Mouse (Mus musculus): ENCODE measurements around the gene Cyb5rl.

Cyb5rl gene

DNA sequence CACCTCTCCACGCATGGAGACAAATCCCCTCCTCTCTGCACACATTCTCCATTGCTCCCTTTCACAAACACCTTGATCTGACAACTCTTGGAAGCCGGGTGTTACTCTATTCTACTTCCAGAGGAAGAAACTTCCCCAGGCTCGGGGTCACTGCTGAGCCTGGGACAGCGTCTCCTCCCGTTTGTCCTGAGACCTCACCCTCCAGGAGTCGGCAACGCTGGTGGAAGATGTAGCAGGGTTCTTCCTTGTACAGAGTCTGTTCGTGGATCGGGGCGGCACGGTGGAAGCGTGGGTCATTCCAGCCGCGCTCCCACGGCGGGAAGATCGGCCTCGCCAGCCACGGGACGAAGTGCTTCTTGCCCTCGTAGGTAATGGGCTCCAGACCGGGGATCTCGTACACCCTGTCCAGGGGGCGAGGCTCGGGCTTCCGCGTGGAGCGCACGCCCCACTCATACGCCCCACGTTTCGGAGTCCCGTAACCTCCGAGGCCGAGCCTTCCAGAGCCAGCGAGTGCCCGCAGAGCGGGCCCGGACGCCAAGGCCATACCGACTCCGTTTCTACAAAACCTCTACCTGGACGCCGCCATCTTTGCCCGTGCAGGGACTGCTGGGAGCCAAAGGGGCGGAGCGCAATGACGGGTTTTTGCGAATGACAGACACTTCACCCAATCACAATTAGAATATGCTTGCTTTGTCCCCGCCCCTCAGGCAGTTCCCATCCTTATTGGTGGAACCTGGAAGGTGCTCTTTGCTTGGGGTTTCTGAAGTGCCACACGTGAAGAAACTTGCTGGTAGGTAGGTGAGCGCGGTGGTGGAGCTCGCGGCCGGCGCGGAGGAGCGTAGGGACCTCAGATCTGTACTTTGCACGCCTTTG, at the start of gene Cyb5rl, which contains the start of gene Mrpl37:
Cyb5rl (plus strand) TSS at position 737 of the 873 bp plus-strand sequence.
Mrpl37 (minus strand) TSS at position 617 of the 873 bp plus-strand sequence.
- peak; percentile 97 for DNase-seq

DNA sequence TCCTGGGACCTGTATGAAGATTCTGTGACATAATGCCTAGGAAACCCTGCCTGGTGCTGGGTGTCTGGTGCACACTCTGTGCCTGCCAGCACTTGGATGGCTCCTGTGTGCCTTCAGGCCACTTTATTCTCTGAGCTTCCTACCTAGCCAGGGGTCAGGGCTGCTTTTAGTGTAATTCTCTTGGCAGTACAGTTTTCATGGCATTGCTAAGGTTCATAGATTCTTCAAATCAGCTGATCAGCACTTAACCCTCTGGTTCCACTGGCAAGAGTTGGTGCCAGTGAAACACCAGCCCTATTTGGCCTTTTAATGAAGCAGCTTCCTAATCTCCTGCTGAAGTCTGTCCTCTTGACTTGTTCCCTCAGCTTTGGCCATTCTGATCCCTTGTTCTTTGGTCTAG, 49.5 kb upstream of the Cyb5rl start:
- no peak for DNase-seq

DNA sequence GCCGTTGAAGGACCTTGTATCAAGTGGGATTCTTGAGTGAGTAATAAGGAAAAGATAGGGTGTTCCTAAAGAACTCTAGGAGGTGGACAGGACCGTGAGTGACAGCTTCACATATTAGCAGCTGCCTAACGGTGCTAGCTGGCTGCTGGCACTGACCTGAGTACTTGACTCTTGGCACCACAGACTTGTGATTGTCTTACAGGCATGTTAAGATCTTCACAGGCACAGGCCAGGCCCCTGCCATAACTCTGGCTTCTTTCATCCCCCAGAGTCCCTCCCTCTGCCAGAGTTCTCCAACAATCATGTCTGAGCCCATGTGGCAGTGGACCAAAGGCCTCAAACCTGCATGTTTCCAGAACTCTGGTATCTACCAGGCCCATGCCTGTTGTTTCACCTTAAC, 48.3 kb upstream of the Cyb5rl start:
- no peak for DNase-seq

DNA sequence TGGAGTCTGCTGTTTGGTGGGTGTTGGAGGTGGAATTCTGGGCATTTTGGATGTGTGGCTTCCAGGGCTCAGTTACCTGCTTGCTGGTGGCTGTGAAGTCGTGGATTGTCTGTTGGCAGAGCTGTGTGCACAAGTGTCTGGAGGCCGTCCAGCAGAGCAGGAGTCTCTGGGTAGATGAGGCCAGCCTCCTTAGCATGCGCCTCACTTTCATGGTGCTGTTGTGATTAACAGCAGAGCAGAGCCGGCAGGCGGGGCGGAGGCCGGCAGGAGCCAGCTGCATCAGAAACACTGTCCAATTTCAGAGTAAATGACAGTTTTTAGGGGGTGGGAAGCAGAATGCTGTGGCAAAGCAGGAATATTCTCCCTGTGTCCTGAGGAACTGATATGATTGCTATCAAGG, 47.8 kb upstream of the Cyb5rl start:
- peak; percentile 24 for DNase-seq

DNA sequence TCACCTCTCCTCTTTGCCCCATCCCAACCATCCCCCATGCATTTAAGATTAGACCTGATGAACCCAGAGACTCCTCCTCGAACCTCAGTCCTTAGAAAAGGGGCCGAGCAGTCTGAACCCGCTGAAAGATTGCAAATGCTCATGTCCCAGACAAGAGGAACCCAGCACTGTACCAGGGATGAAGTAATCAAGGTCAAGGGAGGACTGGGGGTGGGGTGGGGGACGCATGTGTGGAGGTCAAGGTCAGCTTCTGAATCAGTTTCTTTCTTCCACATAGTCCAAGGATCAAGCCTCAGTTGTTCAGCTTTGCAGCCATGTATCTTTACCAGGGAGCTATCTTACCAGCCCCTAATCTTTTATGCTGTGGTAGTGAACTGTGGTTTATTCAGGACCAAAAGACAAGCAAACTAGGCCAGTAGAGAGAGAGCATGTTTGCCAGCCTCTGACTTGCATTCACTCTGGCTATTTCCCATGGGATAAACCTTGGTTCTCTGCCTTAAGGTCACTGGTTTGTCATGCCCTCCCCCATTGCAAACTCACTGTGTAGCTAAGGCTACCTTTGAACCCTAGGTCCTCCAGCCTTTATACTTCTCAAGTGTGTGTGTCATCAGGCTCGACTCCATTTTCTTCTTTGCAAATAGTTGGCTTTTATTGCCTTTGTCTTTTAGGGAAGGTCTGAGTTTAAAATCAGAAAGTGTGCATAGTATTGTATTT, 46.3 kb upstream of the Cyb5rl start:
- DNase-seq, result peak; percentile 37

DNA sequence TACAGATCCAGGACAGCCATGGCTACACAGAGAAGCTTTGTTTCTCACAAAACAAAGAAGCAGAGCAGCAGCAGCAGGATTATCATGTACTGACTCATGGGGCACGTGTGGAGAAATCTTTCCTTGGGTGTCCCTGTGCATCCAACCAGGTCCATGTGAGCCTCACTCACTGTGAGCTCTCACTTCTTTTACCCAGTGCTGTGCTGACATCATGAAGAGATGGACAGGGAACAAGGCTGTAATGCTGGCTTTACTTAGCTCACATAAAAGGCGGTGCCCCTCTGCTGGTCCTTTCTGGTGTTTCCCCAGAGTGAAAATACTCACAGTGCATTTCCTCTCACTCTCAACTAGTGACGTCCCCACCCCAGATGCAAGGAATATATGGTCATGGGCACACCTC, 45.3 kb upstream of the Cyb5rl start:
- no peak for DNase-seq

DNA sequence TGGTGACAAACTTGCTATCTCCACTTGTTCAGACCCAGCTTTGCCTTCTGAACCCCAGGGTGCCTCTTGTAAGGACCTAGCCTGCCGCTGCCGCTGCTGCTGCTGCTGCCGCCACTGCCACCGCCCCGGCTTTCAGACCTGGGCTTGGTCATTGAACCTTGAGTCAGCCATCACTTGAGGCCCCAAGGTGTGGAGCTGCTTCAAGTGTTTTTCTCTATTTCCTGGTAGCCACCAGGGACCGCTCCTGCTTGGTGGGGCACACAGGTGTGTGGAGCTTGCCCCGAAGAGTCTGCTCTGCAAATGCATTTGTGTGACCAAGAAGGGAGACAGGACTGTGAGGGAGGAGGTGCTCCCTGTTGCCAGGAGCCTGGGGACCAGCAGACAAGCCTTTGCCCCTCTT, 41.9 kb upstream of the Cyb5rl start:
- DNase-seq, result no peak

DNA sequence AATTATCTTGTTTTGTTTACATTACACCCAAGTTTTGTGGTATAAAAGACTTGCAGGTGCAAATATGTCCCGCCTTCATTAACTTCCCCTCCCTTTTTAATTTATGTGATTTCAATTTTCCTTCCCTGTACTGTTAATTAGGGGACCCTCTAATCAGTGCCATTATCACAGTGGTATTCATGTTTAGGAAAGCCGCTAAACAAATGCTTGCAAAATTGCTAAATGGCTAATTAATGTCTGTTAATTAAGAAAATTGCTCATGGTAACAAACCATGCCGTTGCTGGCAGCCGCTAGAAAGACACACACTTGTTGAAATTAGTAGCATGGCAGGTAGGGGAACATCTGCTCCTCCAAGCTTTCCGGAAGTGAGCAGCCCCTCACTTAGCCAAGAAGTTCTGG, 41.4 kb upstream of the Cyb5rl start:
- no peak for DNase-seq

DNA sequence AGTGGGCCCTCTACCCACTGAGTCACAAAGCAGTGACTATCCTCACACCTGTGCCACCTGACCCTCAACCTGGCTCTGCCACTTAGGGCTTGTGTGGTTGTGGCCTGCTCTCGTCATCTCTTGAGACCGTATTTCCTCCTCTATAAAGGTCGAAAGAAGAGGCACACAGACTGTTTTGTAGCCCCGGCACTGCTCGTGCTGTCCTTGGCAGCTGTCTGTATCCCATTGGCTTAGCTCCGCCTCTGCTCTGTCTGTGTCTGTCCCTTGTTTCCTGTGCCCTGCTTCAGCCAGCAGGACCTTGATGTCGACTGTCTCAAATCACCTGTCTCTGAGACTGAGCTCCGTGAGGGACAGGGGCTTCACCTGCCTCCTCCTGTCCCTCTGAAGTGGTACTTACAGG, 40.3 kb upstream of the Cyb5rl start:
- no peak for DNase-seq

DNA sequence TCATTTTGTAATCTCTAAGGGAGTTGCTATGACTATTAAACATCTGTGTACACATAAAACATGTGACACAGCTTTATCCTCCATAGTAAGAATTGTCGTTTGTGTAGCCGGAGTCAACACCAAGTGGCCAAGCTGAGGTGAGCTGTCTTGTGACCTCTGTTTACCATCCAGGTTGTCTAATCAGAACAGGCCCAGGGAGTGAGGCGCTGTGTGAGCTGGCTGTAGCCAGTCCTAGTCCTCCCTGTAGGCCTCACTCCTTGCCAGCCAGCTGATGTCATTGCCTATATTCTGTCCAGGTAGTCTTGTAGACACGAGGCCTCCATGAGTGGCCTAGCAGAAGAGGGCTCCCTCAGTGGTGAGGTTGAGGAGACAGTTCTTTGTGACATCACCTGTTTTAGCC, 31.1 kb upstream of the Cyb5rl start:
- DNase-seq, result peak; percentile 39

DNA sequence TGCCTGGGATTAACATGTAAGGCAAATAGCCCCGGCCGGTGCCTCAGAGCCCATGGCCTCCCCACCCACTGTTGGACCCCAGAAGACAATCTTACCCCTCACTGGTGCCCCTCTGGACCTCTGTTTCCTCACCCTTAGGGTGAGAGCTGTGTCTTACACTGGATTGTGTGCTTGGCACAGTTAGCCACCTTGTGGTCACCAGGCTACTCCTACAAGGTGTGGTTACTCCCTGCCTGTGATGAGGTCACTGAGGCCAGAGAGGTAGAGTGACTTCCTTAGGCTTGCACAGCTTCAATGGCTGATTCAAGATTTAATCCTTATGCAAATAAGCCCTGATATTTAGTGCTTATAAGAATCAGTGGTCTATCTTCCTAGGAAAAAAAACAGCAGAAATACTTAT, 29.8 kb upstream of the Cyb5rl start:
- DNase-seq, result no peak

DNA sequence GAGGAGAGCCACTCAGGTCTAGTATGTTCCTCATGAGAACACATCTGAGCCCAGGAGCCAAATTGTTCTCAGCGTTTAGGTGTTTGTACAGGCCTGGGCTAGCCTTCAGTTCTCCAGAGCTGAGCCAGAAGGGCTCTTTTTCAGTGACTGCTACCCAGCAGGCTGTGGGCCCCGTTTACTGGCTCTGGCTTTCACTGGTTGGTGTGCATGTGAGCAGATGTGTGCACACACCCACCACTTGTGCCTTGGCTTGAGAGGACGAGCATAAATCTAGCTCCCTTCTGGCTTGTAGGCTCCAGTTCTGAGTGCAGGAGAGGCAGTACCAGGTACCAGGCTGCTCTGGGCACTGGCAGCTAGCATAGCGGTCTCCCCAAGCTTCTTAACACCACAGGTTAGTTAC, 28.5 kb upstream of the Cyb5rl start:
- DNase-seq, result no peak

DNA sequence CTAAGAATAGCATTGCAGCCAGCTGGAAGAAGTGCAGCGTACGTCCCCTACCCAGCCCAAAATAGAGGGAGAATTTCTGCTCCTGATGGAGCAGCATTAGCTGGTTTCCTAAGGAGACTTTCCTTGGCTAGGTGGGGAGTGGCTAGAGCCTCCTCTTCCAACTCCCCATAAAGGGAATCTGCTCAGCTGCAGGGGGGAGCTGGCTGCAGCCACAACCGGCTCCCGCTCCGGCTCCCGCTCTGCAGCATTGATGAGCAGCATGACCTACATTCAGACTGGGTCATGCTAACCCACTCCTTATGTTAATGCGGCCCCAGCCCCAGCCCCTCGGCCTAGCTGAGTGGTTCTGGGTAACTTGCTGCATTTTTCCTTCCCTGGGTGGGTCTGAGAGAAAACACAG, 27.5 kb upstream of the Cyb5rl start:
- DNase-seq, result no peak

DNA sequence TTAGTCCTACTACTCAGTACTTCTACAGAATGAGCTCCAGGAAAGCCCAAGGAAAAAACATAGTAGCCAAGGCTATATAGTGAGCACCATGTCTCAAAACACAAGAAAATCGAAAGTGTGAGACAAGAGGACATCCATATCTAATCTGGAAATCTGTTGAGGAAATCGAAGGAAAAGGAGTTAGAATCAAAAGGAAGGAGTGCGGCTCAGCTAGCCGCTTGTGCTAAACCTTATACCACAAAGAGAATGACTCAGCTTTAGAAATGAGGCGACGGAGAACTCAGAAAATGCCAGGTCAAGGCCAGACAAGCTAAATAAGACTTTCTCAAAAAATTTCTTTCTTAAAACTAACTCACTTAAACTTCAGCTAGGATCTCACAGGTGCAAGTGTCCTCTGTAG, 24.5 kb upstream of the Cyb5rl start:
- no peak for DNase-seq

DNA sequence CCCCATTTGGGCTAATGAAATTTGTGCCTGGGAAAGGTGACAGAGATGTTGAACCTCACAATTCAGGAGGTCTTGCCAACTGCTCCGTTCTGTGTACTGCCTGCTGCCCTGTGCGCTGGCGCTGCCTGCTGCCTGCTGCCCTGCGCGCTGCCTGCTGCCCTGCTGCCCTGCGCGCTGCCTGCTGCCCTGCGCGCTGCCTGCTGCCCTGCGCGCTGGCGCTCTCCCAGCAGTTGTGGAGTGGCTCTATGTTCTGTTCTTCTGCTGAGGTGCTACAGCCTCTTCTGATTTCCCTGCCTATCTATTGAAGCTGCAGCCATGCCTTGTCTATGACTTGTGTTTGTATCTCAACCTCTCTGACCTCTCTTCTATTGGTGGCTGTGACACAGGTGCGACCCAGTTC, 21.6 kb upstream of the Cyb5rl start:
- DNase-seq, result no peak

DNA sequence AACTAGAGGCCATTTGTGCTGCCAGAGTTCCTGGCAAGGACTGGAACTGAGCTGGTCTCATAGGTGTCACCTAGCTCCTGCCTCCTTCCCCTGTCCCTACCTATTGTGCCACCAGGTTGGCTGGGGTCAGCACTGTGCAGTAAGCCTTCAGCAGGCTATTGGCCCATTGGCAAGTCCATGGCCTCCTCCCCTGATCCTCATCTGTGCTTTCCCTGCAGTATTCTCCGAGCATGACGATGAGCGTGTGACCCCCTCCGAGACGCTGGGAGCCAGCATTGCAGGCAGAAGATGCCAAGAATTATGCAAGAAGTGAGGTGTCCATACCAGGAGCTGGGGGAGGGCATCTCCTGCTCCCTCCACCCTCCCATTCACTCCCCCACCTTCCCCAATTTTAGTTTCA, 19.0 kb upstream of the Cyb5rl start:
- DNase-seq, result no peak

DNA sequence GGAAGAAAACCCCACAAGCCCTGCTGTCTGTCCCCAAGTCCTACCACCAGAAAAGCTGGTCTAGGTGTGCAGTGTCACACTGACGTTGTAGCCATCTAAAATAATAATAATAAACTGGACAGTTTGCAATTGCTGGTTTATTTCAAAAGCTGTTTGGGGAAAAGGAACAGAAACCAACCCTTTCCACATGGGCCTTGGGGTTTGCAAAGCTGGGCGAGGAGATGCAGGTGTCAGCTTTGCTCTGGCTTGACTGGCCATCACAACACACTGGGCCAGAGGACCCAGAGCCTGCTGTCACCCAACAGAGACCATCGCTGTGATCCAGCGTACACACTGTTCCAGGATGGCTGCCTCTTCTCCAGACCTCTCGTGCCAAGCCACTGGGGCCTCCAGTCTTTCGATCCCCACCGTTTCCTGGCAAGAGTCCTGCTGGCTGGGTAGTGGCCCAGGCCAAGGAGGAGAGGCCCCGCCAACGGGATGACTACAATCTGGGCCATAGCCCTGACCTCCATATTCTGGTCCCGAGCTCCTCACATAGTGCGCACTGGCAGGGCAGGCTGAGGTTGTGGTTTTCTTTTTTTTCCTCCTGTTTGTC, 18.1 kb upstream of the Cyb5rl start:
- no peak for DNase-seq

DNA sequence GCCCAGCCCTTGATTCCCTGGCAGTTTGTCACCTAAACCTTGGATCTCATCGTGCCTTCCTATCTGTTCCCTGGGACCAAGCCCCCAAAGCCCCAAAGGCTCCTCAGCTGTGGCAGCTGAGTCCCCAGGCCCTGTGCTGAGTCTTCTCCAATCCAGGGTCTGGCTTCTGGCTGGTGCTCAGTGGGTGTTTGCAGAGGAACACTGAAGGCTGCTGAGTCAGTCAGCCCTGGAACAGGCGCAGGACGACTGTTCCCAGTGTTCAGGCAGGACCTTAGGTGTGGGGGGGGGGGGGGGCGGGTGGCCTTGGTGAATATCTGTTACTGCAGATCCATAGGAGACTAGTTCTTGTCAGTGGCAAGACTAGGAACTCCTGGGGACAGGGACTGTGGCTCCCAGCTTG, 14.9 kb upstream of the Cyb5rl start:
- no peak for DNase-seq

DNA sequence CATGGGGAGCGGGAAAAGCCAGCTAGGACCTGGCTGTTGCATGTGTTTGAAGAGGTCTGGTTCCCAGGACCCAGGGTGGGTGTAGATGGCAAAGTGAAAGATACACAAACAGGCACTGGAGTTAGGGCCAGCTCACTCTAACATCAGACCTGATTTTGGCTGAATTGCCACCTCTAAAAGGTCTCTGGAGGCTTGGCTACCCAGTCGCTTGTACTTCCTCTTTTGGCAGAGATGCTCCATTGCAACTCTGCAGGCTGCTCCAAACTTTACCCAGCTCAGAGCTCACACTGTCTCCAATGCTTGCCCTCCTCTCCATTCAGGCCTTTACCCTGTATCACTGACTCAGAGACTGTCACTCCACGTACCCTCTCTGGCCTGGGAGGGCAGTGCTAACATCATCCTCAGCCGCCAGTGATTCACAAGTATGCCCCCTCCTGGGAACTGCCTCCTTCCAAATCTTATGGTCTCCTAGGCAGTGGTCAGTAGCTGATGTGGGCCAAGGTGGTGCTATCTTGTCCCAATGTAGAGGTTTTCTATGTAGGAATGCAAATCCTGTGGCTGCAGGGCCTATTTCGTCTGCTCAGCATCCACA, 13.7 kb upstream of the Cyb5rl start:
- DNase-seq, result no peak

DNA sequence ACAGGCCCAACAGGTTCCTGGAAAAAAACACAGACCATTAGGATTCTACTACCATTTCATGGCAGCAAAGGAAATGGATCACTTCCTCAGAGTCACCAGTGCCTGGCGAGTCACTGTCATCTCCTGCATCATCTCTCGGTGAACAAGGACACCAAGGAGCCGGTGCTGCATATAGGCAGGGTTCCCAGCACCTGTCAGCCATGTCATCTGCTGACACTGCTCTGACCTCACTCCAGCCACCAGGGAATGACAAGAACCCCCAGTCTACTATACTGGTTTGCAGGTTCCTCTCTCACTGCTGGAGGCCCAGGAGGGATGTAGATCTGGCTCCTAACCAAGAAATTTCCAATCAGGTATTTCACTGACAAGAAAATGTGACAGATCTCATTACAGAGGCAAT, 10.7 kb upstream of the Cyb5rl start:
- no peak for DNase-seq

DNA sequence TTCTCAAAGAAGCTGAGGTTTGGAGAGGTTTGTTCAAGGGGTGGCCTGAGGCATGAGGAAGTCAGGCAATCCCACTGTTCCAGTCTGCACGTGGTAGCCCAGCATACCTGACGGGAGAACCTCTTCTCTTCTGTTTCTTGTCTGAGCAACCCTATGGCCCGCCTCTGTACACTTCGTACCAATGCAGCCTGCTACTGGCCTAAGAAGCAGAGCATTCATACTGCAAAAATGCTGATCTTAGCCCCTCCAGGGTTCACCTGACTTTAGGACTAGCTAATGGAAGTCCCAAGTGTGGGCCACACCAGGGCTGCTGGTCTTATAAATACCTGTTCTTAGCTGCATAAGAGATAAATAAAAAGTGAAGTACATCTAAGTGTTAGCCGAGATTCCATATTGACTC, 8.4 kb upstream of the Cyb5rl start:
- peak; percentile 23 for DNase-seq

DNA sequence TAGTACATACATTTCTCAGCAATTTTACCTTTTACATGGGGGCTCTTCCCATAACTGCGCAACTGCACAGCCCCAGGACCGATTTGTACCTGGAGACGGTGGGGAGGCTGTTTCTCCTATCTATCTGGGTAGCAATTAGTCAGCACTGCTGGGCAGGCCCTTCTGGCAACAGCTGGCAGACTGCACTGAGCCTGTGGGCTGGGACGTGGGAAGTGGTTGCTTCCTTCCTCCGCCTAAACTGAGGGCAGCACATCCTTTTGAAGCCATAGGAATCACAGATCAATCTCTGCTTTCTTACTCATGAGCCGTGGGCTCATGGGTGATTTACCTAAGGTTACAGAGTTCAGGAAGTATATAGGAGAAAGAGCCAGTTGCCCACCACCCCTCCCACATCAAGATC, 8.0 kb upstream of the Cyb5rl start:
- no peak for DNase-seq

DNA sequence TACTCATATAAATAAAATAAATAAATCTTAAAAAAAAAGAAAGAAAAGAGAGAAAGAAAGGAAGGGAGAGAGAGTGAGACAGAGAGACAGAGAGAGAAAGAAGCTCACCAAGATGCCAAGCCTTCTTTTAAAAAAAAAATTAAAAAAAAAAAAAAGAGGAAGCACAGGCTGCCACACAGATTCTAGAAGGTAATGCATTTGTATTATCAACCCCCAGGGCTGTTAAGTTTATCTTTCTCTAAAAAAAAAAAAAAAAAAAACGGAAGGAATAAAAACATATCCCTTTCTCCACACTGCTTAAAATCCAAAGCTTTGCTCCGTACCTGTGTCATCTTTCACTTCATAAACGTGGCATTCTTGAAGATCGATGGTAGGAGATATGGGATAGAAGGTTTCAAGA, 5.2 kb upstream of the Cyb5rl start:
- DNase-seq, result no peak

DNA sequence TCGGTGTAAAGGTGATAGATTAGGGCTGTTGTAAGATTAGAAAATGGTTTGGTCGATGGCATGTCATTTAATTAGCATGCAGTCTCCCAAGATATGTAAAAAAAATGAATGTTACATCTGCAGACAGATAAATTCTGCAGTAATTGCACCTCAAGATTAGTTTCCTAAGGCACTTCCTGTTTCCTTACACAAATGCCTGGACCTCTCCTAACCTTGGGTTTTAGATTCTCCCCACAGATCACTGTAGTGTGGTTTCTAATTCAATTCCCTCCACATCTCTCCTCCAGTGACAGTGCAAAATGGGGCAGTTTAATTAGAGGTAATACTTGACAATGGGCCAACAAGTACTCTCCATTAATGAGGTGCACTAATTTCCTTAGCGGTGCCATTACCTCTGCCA, 3.6 kb upstream of the Cyb5rl start:
- no peak for DNase-seq
